Mouse (Mus musculus): ENCODE data around the gene Mbnl3. TPM values are rescaled to one million over a fixed set of nuclear protein-coding genes. Genes with fewer than 3 reads are reported as not detected.

Mbnl3 gene
- polyA plus RNA-seq, 1 experiment, result 3.8 TPM

DNA sequence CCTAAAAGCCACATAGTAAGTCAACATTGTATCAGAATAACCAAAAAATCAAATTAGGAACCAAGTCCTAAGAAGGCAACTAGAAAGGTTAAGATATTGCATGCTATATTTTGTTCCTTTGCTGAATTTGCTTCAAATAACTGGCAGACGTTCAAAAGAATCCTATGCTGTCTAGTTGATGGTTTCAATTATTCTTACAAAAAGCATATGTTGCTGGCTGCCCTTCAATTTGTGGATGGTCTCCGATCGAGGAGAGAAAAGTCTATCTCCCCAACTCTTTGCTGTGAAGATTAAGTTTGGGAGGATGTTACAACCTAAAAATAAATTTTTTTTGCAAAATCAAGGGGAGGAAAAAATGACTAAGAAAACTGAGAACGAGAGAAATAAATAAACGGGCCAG lies 41.6 kb downstream of the Mbnl3 start:
- no peak for TF ChIP-seq POLR2A (IDR thresholded peaks at IDR 0.05; ENCODE audit: borderline replicate concordance, extremely low read depth, low read depth, low read length)
- no peak for TF ChIP-seq CTCF (IDR thresholded peaks at IDR 0.05; ENCODE audit: insufficient read depth, low read length)
- H3K4me1 ChIP-seq (ENCODE audit: control insufficient read depth, insufficient read depth, low read length), result no peaks in the 10 kb centered on the region
- no peak overlapping the region for H3K4me3 ChIP-seq (replicated peaks; ENCODE audit: extremely low read depth, low read depth, low read length)
- WGBS, result 73% methylated on average over 5 of the region's 5 CpGs
- no peak for DNase-seq

DNA sequence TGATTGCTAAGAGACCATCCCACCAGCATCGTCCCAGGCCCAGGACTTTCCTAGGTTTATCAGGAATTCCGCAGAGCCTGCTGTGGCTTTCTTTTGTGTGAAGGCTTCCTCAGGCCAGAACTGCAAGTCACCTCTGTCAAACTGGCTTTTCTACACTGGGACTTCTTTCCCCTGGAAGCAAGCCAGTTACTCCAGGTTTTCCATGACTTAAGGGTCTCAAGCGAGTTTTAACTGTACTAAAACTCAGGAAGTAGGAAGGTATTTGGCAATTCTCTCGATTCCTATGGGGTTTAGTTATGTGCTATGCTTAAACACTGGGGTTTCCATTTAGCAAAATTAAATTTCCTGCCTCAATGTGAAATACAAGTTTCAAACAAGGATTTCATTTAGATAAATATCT lies 57.9 kb downstream of the Mbnl3 start:
- TF ChIP-seq POLR2A (IDR thresholded peaks at IDR 0.05; ENCODE audit: borderline replicate concordance, extremely low read depth, low read depth, low read length), result no peak
- no peak for TF ChIP-seq CTCF (IDR thresholded peaks at IDR 0.05; ENCODE audit: insufficient read depth, low read length)
- 59% methylated on average over 4 of the region's 4 CpGs for WGBS
- no peak for DNase-seq
- no peak overlapping the region for H3K4me3 ChIP-seq (replicated peaks; ENCODE audit: extremely low read depth, low read depth, low read length)
- H3K4me1 ChIP-seq (ENCODE audit: control insufficient read depth, insufficient read depth, low read length), result no peaks in the 10 kb centered on the region

DNA sequence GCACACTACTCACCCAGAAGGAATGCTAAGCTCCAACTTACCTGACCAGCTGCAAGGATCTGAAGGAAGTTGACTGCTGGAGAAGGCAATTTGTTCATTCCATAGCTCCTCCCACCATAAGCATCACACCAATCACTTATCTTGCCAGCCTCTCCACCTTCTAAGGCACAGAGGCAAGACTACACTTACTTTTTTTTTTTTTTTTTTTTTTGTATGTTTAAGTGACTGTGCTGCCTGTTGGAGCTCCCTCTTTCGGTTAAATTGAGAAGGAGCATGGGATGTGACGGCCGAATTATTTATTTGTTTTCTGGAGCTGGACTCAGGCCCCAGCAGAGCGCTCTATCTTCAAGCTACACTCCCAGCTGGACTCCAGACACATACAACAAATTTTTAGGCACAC lies 60.0 kb downstream of the Mbnl3 start:
- peak; percentile 21 for DNase-seq
- H3K4me3 ChIP-seq (replicated peaks; ENCODE audit: extremely low read depth, low read depth, low read length), result no peak overlapping the region
- TF ChIP-seq CTCF (IDR thresholded peaks at IDR 0.05; ENCODE audit: insufficient read depth, low read length) (no peak), POLR2A (IDR thresholded peaks at IDR 0.05; ENCODE audit: borderline replicate concordance, extremely low read depth, low read depth, low read length) (no peak)
- no peaks in the 10 kb centered on the region for H3K4me1 ChIP-seq (ENCODE audit: control insufficient read depth, insufficient read depth, low read length)
- 36% methylated on average over 4 of the region's 4 CpGs for whole genome bisulfite sequencing

DNA sequence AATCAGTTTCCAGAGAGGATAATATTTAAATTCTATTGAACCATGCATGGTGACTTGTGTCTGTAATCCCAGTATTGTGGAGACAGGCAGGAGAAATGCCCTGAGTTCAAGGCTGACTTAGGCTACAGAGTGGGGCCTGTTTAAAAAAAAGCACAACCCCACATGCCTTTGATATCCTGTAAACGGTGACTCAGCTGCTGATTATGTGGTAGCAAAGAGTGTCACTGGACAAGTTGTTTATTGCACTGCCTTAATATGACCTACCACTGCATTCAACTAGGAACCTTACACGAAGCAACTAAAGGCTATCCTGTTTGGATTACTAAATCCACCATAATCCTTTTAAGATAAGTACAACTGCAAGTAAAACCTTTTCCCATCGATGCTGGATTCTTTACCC lies 66.3 kb downstream of the Mbnl3 start:
- Histone ChIP-seq H3K4me3 (replicated peaks; ENCODE audit: extremely low read depth, low read depth, low read length) (no peak overlapping the region), H3K4me1 (ENCODE audit: control insufficient read depth, insufficient read depth, low read length) (no peaks in the 10 kb centered on the region)
- TF ChIP-seq CTCF (IDR thresholded peaks at IDR 0.05; ENCODE audit: insufficient read depth, low read length) (no peak), POLR2A (IDR thresholded peaks at IDR 0.05; ENCODE audit: borderline replicate concordance, extremely low read depth, low read depth, low read length) (no peak)
- 37% methylated on average over 3 of the region's 3 CpGs for WGBS
- no peak for DNase-seq

DNA sequence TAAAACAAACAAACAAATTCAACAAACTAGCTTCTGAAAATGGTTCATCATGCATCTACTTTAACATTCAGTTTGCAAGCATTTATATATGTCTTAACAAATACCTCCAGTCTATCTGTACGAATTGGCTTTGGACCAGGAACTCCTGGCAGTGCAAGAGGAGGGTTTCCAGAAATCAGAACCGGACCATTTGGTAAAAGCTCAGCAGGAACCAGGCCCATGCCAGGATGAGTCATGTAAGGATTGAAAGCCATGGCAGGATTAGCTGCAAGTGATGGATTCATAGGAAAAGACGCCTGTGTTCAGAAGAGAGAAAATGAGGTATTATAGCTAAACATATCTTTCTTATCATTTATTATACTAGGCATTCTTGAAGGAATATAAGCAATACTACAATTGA lies 75.0 kb downstream of the Mbnl3 start:
- H3K4me3 ChIP-seq (replicated peaks; ENCODE audit: extremely low read depth, low read depth, low read length), result no peak overlapping the region
- no peak for DNase-seq
- TF ChIP-seq CTCF (IDR thresholded peaks at IDR 0.05; ENCODE audit: insufficient read depth, low read length), result no peak
- no peak for TF ChIP-seq POLR2A (IDR thresholded peaks at IDR 0.05; ENCODE audit: borderline replicate concordance, extremely low read depth, low read depth, low read length)
- no peaks in the 10 kb centered on the region for H3K4me1 ChIP-seq (ENCODE audit: control insufficient read depth, insufficient read depth, low read length)
- WGBS, result 73% methylated on average over 3 of the region's 3 CpGs

DNA sequence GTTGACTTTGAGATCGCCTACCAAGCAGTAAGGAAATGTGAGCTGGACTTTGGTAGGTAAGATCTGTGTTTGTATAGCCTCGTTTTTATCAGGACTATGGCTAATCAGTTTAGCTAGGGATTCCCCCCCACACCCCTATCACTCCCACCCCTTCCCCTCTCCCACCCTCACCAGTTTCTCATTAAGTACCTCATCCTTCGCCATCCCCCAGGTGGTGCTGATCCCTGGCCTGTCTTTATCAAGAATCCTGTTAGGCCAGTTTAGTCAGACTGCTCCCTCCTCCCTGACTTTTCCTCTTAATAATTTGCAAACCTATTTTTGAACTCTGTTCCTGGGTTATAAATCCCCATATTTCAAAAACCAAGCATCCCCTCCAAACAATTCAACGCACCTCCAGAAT lies 103.6 kb downstream of the Mbnl3 start:
- DNase-seq, result no peak
- TF ChIP-seq POLR2A (IDR thresholded peaks at IDR 0.05; ENCODE audit: borderline replicate concordance, extremely low read depth, low read depth, low read length) (no peak), CTCF (IDR thresholded peaks at IDR 0.05; ENCODE audit: insufficient read depth, low read length) (no peak)
- H3K4me3 ChIP-seq (replicated peaks; ENCODE audit: extremely low read depth, low read depth, low read length), result no peak overlapping the region
- no peaks in the 10 kb centered on the region for H3K4me1 ChIP-seq (ENCODE audit: control insufficient read depth, insufficient read depth, low read length)
- 61% methylated on average over 4 of the region's 4 CpGs for WGBS

DNA sequence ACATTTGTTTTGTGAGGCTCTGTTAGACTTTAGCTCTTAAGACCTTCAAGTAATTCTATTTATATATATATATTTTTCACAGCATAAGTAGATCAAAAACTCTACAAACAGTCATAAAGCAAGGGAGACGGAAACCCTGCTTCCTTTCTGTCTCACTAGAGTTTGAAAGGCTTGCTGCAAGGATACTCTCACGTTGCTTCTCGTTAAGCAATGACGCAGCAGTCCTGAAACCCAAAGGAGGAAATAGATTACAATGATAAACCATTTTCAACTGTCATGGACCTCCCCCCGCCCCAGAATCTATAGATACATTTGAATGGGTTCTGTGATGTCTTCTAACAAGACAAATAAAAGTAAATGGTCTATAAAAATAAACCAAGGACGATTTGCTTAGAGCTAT lies 121.4 kb downstream of the Mbnl3 start:
- H3K4me1 ChIP-seq (ENCODE audit: control insufficient read depth, insufficient read depth, low read length), result no peaks in the 10 kb centered on the region
- TF ChIP-seq POLR2A (IDR thresholded peaks at IDR 0.05; ENCODE audit: borderline replicate concordance, extremely low read depth, low read depth, low read length) (no peak), CTCF (IDR thresholded peaks at IDR 0.05; ENCODE audit: insufficient read depth, low read length) (no peak)
- no peak for DNase-seq
- 52% methylated on average over 6 of the region's 6 CpGs for WGBS
- no peak overlapping the region for H3K4me3 ChIP-seq (replicated peaks; ENCODE audit: extremely low read depth, low read depth, low read length)

DNA sequence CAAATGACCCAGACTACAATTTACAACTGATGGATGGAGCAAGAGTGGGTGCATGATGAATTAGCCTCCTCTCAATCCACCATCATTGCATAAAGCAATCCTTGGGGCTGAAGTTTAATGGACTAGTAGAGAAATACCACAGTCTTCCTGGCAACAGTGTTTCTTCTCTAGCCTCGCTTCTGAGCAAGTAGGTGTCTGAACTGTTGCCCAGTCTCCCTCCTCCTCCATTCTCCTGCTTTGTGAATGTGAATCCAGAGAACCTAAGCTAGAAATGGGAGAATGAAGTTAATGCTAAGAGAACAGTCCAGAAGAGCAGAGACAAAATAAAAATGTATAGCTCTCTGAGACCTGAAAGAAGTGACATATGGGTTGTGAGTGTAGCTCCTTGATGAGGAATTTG lies 122.1 kb downstream of the Mbnl3 start:
- no peak for TF ChIP-seq CTCF (IDR thresholded peaks at IDR 0.05; ENCODE audit: insufficient read depth, low read length)
- TF ChIP-seq POLR2A (IDR thresholded peaks at IDR 0.05; ENCODE audit: borderline replicate concordance, extremely low read depth, low read depth, low read length), result no peak
- Histone ChIP-seq H3K4me1 (ENCODE audit: control insufficient read depth, insufficient read depth, low read length) (no peaks in the 10 kb centered on the region), H3K4me3 (replicated peaks; ENCODE audit: extremely low read depth, low read depth, low read length) (no peak overlapping the region)
- no peak for DNase-seq
- 55% methylated on average over 1 of the region's 1 CpGs for WGBS

DNA sequence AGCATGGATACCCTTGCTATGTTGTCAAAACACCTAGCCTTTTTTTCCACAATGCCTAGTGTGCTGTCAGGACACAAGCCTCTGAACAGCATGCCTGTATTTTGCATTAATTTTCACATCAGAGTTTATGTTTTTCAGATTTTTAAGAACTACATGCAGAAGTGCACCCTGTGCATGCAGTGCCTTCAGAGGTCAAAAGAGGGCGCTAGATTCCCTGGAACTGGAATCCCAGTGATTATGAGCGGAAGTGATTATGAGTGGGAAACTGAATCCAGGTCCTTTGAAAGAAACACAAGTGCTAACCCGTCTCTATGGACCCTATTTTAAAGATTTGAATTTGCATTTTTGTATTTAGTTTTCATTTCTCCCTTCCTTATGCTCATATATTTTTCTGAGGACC lies 129.6 kb downstream of the Mbnl3 start:
- WGBS, result 38% methylated on average over 3 of the region's 3 CpGs
- no peaks in the 10 kb centered on the region for H3K4me1 ChIP-seq (ENCODE audit: control insufficient read depth, insufficient read depth, low read length)
- no peak overlapping the region for H3K4me3 ChIP-seq (replicated peaks; ENCODE audit: extremely low read depth, low read depth, low read length)
- peak; percentile 32 for DNase-seq
- TF ChIP-seq CTCF (IDR thresholded peaks at IDR 0.05; ENCODE audit: insufficient read depth, low read length) (peak; percentile 21; the same call in 1 of the 2 replicates), POLR2A (IDR thresholded peaks at IDR 0.05; ENCODE audit: borderline replicate concordance, extremely low read depth, low read depth, low read length) (no peak)

Other genes with a start within 250 kb of the Mbnl3 start
- gene Rap2c, start 188.5 kb downstream of the Mbnl3 start, polyA plus RNA-seq (2012; rRNA removed), result 2.0 and 3.8 TPM in 2 replicates

All from lung, adult 2 months (tissue).